Mouse (Mus musculus): Measurements from ENCODE around the gene Ccdc110.

Ccdc110 gene

GRCm38 (mm10) chr8:45975837-45976468 lies 41.5 kb downstream of the Ccdc110 start:
- no peak for DNase-seq (ENCODE audit: low read depth in 1 of 2, low spot score in 2 of 2)

- DNase-seq (ENCODE audit: low read depth in 1 of 2, low spot score in 2 of 2) = no peak
Observed at GRCm38 (mm10) chr8:45986665-45987064, 52.2 kb downstream of the Ccdc110 start.

DNA sequence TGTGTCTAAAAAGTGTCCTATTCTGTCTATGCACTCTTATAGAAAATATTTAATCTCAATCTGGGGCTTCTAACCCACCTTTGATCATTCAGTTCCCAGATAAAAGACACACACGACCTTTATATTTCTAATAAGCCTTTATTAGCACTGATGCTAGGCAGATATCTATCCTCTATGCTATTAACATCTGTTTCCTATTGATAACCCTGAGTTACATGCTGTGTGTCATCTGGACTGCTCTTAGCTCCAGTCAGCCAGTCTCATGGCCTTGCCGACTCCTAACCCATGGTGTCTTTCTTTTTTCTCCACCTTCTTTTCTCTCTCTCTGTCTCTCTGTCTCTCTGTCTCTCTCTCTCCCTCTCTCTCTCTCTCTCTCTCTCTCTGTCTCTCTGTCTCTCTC lies 53.8 kb downstream of the Ccdc110 start:
- DNase-seq (ENCODE audit: low read depth in 1 of 2, low spot score in 2 of 2) = no peak

DNA sequence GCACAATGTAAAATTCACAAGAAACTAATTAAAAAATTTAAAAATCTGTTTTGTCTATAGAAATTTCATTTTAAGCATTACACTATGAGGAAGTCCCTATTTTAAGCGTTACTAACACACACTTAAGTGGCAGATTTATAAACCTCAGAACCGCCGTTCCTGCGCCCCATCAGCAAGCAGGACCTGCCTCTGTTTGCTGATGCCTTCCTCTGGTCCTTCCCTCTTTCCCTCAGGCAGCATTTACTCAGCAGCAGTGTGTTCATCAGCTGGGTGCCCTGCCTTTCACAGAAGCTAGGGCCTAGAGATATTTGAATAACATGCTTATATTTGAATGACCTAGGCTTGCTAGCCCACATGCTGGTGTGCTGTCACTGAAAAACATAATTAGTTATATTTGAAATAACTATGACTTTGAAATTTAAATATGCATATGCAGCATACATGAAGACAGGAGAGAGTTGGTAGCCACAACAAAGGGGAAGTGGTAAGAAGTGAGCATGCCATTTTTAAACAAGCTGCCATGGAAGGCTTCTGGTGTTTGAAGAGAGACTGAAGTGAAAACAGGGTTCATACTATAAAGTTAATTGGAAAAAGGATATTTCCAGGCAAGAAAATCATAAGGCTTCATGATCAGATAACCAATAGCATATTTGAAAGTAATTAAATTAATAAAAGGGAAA lies 56.4 kb downstream of the Ccdc110 start:
- DNase-seq (ENCODE audit: low read depth in 1 of 2, low spot score in 2 of 2) = no peak

Data from monocyte, adult 2 months (primary cell).